Mouse (Mus musculus) NIH3T3 (cell line): Measurements from ENCODE around the gene Plcl2.
A peak's percentile ranks its signal among the peaks of the same experiment; 100 is the strongest.
"Not testable (repeated sequence)": the region's sequence is repeated elsewhere in the genome, so short reads cannot be mapped to it uniquely, and the experiment has no call there.

Experiments
- DNase-seq: peaks from one replicate; pipeline ENCODE4 v3.0.0-alpha.2; 2012; ENCODE audit warnings: low read depth

Plcl2 gene

DNA sequence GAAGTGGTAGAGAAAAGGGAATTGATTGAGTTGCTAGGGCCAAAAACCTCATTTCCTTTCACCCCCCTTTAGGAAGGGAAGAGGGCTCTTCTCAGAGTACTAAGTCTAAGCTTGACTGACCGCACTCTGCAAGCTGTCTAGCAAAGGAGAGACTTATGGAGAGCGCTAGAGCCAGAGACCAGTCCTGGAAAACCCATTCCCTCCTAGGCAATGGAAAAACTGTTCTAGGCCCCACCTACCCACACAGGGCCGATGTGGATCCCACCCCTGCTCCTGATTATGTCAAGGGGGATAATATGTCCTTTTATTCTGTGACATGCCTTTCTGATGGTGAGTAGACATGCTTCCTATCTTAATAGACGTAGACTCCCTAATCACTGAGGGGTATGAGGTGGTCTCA is 116.4 kb downstream of the Plcl2 start:
- DNase-seq = no peak

DNA sequence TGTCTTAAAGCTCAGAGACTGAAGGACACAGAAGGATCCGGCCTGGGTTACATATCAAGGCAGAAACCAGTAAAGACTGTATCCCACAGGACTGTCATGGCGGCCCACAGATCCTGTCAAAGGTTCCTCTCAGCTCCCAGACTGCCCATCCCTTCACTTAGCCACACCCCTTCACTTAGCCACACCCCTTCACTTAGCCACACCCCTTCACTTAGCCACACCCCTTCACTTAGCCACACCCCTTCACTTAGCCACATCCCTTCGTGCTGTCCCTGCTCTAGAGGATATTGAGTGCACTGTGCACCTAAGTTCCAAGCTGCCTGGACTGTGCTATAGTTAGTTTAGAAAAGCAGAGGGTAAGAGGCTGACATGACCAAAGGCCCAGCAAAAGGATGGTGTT is 118.5 kb downstream of the Plcl2 start:
- no peak for DNase-seq

DNA sequence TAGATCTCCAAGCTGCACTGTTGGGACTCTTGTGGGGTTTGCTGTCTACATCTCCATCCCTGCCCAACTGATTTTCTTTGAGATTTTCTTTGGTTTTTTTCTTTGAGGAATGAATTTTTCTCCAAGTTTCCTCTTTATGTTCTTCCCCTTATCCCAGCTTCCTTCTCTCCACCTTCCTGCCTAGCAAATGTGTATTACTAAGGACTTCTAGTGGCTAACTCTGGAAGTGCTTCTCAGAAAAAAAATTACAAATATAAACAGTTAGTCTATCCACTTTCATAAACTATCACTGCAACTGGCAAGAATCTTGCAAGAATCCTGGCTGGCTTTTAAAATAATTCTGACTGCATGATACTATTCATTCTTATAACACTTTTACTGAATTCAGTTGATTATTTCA is 119.5 kb downstream of the Plcl2 start:
- peak; percentile 14 for DNase-seq

DNA sequence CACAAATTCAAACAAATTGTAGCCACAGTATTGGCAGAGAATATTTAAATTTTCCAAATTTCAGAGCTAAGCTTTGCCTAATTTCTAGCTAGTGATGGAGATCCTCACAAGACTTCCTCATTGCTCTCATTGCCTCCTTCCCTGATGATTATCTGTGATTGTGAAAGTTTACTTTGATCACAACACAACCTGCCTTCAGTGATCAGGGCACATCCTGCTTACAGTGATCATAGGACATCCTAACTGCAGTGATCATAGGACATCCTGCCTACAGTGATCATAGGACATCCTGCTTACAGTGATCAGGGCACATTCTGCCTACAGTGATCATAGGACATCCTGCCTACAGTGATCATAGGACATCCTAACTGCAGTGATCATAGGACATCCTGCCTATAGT is 121.8 kb downstream of the Plcl2 start:
- DNase-seq = not testable (repeated sequence)

DNA sequence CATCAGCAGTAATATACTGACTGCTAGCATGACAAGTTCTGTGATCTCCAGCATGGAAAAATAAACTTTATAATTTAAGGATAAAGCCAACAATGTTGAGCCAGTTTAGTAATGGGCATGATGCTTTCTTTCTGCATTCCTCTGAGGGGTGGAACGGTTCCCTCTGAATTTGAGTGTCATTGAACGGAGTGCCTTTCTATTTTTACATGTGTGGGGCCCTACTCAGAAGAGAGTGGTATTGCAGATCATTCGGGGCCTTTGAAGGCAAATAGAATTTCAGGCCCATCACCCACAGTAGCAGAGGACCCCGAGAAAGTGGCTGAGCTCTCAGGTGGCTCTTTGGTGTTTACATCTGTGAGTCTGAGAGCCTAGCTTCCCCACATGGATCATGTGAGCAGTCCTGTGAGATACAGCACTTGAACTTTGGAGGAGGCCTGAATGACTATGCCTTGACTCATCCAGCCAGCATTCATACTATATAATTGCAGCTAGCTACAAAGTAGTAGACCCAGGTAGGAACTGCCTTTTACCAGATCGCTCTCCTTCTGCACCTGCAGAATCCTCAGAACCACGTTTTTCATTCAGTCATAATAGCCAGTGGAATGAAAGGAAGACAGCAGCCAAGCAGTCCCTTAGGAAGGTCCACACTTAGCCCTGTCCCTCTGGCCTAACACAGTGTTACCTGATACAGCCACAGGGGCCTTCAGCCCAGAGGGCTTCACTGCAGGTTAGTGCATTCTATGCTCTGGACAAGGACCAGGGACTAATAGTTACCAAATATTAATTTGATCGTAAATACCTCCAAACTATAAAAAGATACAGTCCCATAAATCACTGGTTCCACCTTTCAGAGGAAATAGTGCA is 125.0 kb downstream of the Plcl2 start:
- DNase-seq = peak; percentile 18

DNA sequence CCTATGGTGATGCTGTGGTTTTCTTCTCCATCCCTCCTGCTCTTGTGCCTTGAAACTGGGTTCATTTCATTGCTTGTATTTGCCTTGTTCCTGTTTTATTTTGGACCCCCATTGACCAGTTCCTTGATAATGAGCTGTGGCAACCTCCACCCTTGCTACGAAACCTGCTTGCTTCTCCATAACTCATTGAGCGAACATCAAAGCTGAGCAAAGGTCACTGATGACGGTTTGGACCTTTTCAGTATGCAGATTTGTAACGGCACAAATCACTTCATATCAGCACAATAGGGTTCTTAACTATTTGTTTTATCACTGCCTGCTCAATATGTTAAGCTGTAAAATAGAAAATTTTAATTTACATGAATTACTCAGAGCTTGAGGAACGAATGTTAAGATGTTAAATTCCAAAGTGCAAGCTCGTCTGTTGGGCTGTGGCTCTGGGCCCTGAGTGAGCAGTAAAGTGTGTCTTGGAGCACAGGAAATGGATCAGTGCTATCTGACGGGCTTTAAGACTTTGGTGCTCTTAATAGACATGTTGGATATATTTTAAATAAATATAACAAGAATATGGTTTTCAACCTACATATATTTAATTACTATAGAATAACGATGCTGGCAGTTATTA is 126.9 kb downstream of the Plcl2 start:
- DNase-seq = no peak

DNA sequence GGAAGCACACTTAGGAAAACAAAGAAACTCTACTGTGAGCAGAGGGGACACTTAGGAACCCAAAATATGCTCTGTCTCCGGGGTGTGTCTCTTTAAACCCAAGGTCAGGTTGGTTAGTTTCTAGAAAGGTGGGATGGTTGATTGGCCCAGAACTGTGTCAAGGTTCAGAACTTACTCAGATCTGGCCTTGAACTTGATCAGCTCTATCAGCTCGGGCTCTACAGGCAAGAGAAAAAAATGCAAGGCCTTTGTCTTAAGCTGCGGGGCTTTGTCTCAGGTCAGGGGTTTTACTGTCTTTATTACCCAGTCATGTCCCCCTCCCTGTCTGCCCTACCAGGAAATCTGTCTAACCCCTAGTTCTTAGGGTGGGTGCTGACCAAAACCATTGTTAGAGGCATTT is 129.6 kb downstream of the Plcl2 start:
- DNase-seq = no peak

DNA sequence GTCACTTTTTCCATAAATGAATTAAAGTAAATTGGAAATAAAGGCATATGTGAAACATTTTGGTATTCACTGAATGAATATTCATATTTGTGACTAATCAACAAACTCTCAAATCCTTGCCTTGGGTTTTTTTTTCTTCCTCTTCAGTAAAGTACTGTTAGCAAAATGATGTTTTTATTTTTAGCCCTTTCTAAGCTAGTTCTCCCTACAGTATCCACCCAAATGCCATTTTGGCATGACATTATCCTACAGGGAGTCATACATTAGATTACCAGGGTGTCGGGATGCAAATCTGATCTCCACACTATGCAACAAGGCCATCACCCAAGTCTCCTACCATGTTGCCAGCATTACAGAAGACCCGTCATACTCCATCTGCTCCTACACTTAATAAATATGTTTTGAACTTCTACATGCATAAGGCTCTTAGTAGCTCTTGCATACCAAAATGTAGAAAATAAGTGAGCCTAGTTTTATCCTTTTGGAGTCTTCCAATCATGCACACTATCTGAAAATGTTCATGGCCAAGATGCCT is 131.9 kb downstream of the Plcl2 start:
- DNase-seq = no peak

DNA sequence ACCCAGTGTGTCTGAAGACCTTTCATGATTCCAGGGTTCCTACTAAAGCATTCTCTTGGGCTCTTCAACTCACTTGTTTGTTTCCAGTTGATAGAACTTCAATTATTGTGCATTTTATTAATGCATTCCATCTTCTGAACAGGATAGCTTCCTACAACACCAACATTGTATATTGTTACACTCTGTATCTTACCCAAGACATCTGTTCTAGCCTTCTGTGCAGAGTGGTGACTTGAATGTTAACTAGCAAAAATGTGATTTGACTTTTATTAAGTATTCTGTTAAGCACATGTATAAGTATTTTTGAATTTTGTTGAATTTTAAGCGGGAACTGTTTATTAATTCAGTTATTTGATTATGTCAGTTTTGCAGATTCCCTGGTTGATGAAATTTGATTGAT is 132.7 kb downstream of the Plcl2 start:
- DNase-seq = no peak

DNA sequence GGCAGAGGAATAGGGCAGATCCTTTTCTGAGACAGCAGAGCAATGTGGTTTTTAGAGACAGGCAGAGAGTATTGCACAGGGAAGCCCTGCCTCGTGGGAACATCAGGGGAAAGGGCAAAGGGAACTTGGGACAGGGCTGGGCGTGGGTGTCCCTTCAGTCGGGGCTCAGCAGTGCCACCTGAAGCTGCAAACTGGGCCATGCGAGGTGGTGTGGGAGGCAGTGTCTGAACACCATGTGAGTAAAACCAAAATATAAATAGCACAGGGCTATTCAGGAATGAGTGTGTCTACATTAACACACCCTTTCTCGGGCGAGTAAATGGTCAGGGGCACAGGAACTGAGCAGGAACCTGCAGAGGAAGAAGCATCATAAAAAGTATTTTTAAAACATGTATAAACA is 134.2 kb downstream of the Plcl2 start:
- no peak for DNase-seq

DNA sequence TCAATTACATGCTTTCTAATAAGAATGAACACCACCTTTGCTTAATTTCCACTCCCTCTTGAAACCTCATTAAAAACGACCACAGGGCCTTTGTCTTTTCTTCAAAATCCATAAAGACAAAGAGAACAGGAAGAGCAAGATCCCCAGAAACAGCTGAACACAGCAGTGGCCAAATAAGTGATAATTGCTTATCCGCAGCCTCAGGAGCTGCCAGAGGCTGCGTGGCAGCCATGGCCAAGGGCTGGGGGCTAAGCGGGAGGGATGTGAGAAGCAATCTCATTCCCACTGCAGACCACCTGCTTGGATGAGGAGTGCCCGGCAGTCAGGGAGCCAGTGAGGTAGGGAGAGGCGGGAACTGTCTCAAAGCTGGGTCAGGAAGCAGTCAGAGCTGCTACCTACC is 134.8 kb downstream of the Plcl2 start:
- no peak for DNase-seq

DNA sequence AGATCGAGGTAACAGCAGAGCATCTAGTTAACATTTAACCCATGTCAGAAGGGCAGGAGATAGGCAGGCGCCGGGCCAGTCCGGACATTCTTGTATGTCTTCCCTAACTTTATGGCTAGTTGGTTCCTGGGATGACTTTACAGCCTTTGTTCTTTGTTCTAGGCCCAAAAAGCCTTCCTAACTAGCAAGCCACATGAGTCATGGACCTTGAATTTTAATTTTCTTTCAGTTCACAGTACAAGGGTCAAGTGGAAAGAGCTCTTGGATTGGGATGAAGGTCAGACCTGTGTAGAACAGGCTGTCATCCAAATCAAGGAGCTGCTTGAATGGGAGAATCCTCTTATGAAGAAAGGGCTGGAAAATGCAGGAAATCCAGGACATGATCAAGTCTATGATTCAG is 138.9 kb downstream of the Plcl2 start:
- not testable (repeated sequence) for DNase-seq

DNA sequence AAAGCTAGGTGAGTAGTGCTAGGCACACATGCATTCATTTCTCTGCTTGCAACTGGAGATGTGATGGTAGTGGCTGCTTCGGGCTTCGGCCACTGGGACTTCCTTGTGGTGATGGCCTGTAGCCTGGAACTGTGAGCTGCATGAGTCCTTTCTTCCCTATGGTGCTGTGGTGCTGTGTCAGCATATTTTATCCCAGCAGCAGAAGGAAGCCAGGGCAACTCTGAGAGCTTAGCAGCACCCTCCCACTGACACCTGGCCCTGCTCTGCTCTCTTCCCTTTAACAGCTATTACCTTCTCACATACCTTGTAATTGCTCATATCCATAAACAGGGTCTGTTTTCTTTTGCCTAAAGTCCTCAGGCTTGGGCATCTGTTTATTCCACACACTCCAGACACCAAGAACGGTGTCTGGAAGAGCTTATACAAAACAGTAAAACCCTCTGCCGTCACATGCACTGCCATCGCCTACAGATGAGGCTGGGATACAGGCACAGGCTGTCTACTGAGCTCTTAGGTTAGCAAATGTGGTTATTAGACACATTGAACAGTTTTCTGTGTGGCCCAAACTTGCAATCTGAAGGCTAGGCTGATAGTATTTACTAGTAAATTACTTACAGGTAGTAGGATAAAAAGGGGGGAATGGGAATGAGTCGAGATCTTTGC is 139.7 kb downstream of the Plcl2 start:
- no peak for DNase-seq

DNA sequence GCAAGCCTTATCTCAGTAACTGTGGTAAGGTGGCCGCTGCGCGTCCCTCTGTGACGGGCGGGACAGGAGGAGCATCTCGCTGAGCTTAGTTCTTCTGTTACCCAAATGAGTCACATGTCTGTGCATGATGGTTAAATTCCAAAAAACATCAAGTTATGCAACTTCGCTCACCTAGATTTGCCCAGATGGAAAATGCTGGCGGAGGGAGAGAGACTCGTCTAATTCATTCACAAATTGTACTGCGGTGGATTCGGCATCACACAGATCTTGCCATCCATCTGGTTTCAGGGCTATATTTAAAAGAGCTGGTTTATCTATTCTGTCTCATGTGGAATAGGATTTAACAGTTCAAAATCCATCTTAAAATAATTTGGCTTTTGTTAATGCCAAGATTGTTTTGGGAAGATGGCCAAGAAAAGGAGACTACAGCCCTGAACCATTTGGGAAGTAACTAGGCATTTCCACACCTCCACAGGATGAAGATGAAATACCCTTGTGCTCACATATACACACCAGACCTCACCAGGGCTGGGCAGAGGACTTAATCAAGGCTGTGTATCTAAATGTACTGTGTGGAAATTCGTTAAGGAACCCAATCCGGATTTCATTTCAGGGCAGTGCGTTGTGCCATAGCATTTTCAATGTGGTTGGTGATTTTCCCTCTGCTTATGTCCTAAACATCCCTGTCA is 141.5 kb downstream of the Plcl2 start:
- DNase-seq = no peak

DNA sequence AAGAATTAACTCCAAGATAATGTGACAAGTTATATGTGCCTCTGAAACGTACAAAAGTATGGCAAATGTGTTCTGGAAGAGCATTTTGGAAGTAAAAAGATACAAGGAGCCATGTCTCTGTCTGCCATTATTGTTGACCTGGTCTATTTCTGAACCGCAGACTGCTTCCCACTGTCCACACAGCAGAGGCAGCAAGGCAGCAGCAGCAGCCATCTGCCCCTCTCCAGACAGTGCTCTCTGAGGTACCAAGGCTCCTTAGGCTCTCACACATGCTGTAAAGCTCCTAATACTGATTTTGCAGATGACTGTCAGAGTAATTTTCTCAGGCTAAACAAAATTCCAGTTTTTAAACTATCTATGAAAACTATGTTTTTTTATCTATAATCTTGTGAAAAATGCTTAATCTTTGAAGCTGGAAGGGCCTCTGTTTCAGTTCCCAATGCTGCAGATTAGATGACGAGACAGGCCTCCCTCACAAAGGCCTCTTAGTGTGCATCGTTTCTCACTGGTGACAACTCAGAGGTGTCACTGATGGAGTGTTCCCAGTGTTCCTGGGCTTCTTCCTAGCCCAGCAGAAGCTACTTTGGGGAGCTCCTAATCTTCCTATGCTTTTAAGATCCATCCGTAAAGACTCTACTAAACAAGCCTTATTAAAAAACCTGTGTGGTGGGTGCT is 145.7 kb downstream of the Plcl2 start:
- DNase-seq = no peak

DNA sequence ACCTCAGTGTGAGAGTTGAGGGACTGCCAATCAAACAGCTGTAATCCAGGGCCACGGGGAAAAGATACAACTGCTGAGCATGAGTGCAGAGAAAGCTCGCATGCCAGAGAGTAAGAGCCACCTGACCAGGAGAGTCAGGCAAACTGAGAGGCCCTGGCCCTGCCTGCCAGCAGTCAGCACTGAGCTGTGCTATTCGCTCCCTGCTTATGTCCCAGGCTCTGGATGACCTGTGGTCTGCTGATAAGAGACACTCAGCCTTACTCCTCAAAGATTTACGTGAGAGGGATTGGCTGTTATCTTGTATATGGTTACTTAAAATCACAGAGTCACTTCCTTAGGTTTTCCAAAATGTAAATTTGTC is 146.2 kb downstream of the Plcl2 start:
- no peak for DNase-seq

DNA sequence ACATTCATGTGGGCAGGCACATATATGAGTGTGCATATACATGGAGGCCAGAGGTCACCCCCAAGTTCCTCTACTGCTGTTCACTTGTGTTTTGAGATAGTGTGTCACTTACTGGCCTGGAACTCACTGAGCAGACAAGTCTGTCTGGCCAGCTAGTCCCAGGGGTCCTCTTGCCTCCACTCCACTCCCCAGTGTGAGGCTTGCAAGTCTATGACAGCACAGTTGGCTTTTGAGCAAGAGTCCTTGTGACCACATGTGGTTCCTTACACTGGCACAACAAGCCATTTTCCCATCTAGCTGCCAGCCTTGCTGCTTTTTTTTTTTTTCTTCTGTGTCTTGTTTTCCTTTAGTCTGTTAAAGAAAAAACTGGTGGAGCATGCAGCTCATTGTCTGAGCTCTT is 148.1 kb downstream of the Plcl2 start:
- DNase-seq = no peak

DNA sequence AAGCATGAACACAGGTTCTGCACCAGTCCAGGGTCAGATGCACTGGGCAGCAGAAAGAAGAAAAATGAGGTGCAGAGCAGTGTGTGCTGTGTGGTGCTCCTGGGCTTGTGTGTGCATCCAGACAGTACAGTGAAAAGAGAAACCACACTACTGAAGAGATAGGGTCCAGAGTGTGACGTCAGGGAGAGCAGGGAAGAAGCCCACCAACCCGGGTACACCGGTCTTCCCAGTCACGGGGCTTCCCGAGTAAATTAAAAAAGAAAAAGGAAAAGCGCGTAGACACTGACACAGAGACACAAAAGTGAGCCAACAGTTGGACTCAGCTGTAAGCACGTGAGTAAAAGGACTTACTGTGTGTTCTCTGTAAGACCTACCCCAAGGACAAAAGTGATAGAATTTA is 149.7 kb downstream of the Plcl2 start:
- no peak for DNase-seq

DNA sequence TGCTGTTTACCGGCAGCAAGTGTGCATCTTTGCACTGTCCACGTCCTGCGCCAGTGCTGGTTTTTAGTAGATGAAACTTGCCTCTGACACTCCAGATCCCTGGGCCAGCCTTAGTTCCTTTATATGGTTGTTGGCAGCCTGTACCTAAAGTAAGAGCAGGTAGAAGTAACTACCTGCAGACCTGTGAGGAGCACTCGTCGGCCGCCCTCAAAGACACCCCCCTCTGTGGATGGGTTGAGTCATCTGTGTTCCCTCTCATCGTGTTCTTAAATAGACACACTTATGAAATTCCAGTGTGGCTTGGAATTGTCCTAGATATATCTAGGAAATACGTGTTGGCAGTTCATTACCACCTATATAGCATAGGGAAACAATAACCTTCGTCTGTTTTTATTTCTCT is 158.4 kb downstream of the Plcl2 start:
- DNase-seq = no peak

DNA sequence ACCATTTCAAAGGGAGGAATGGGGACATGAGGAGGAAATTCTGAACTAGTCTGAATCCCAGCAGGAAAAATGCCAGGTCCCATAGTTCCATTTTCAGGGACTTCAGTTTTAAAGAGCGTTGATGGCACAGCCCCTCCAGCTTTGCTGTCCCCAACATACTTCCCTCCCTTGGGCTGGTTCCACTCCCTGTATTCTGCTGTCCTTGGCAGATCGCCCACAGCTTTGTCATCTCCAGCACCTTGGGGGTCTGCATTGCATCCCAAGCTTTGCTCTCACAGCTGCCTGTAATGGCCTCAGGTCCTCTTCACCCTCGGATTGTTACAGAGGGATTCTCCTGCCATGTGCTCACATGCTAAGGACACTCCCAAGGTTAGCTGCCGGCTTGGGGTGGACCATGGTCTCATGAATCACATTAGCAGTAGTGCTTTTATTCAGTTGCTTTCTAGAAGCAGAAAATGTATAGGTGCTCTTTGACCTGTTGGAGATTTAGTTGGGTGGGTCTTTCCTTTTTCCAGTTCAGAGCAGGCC is 159.5 kb downstream of the Plcl2 start:
- no peak for DNase-seq

DNA sequence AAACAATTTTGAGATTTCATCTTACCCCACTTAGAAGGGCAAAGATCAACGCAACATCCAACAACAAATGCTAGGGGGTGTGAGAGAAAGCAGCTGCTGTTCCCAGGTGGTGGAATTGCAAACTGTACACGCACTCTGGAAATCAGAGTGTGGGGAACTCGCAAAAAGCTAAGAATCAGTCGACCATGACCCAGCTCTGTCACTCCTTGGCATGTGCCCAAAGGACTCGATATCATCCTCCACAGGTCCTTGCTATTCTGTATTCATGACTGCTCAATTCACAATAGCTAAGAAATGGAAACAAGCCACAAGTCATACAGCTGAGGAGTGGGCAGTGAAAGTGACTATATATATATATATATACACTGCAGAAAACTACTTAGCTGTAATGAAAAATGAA is 162.2 kb downstream of the Plcl2 start:
- DNase-seq = no peak

DNA sequence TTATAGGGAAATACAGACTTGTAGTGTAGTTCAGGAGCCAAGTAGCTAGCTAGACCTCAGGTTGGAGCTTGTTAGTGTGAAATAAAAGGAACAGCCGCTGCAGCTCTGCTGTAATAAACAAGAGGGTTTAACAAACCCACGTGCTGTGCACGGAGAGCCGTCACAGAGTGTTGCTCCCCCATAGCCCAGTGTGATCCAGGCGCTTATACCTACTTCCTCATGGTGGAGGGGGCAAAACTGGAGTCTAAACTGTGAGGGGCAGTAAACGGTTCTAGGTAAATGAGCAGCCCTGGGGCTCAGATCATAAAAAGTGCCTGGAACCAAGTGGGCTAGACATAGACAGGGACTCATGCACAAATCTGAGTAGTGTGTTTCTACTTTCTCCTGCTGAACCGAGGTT is 165.4 kb downstream of the Plcl2 start:
- DNase-seq = no peak
